Mouse (Mus musculus) liver, postnatal 0 days (tissue): ENCODE measurements around the gene Rimkla.

ENCODE experiments used
- CTCF ChIP-seq: sonication (generic); IDR thresholded peaks from 2 replicates; pipeline ENCODE4 v1.5.1; 2016; ENCODE audit warnings: antibody characterized with exemption, low read depth
- EP300 ChIP-seq: IDR thresholded peaks from 2 replicates; pipeline ENCODE4 v1.6.1; 2016; ENCODE audit warnings: antibody characterized with exemption, low read depth, mild to moderate bottlenecking

GRCm38 (mm10) chr4:119447261-119447660, 45.2 kb downstream of the Rimkla start:
- no peak for TF ChIP-seq CTCF
- TF ChIP-seq EP300 = no peak
